Mouse (Mus musculus): ENCODE measurements at regions not wholly inside any gene's neighbourhood (a gene's known extent, or its start where the extent isn't known, plus 50 kb on each side); places are given as distances from the start of the nearest gene placed in this dataset.
A peak's percentile ranks its signal among the peaks of the same experiment; 100 is the strongest.

GRCm38 (mm10) chr6:117422846-117423573 lies 254.7 kb downstream of the Cxcl12 start:
- DNase-seq (ENCODE audit: low spot score in 2 of 2), result no peak

- DNase-seq (ENCODE audit: low spot score in 2 of 2), result no peak
Observed at GRCm38 (mm10) chr6:117426363-117426762, 258.0 kb downstream of the Cxcl12 start.

GRCm38 (mm10) chr6:117427351-117428142 lies 259.2 kb downstream of the Cxcl12 start:
- DNase-seq (ENCODE audit: low spot score in 2 of 2), result no peak

- DNase-seq (ENCODE audit: low spot score in 2 of 2), result no peak
Observed at GRCm38 (mm10) chr6:117428441-117428840, 260.1 kb downstream of the Cxcl12 start.

GRCm38 (mm10) chr6:117430876-117431781 lies 262.8 kb downstream of the Cxcl12 start:
- peak; percentile 55 to 72 for DNase-seq (ENCODE audit: low spot score in 2 of 2)

- no peak for DNase-seq (ENCODE audit: low spot score in 2 of 2)
Observed at GRCm38 (mm10) chr6:117436851-117437250, 268.5 kb downstream of the Cxcl12 start.

- DNase-seq (ENCODE audit: low spot score in 2 of 2), result no peak
Observed at GRCm38 (mm10) chr6:117437411-117438101, 269.2 kb downstream of the Cxcl12 start.

GRCm38 (mm10) chr6:117448652-117449051 lies 280.3 kb downstream of the Cxcl12 start:
- no peak for DNase-seq (ENCODE audit: low spot score in 2 of 2)

- DNase-seq (ENCODE audit: low spot score in 2 of 2), result no peak
Observed at GRCm38 (mm10) chr6:117451001-117451400, 282.7 kb downstream of the Cxcl12 start.

GRCm38 (mm10) chr6:117460193-117460592 lies 291.9 kb downstream of the Cxcl12 start:
- DNase-seq (ENCODE audit: low spot score in 2 of 2), result no peak

GRCm38 (mm10) chr6:117465165-117465564 lies 296.8 kb downstream of the Cxcl12 start:
- DNase-seq (ENCODE audit: low spot score in 2 of 2), result no peak

GRCm38 (mm10) chr6:117465606-117466174 lies 297.4 kb downstream of the Cxcl12 start:
- no peak for DNase-seq (ENCODE audit: low spot score in 2 of 2)

- DNase-seq (ENCODE audit: low spot score in 2 of 2), result no peak
Observed at GRCm38 (mm10) chr6:117479376-117479775, 311.0 kb downstream of the Cxcl12 start.

- no peak for DNase-seq (ENCODE audit: low spot score in 2 of 2)
Observed at GRCm38 (mm10) chr6:117480396-117480795, 312.1 kb downstream of the Cxcl12 start.

GRCm38 (mm10) chr6:117489161-117489560 lies 320.8 kb downstream of the Cxcl12 start:
- DNase-seq (ENCODE audit: low spot score in 2 of 2), result no peak

GRCm38 (mm10) chr6:117489761-117490396 lies 321.5 kb downstream of the Cxcl12 start:
- DNase-seq (ENCODE audit: low spot score in 2 of 2), result no peak

GRCm38 (mm10) chr6:117494971-117495370 lies 326.6 kb downstream of the Cxcl12 start:
- no peak for DNase-seq (ENCODE audit: low spot score in 2 of 2)

- DNase-seq (ENCODE audit: low spot score in 2 of 2), result no peak
Observed at GRCm38 (mm10) chr6:117497337-117497736, 329.0 kb downstream of the Cxcl12 start.

- DNase-seq (ENCODE audit: low spot score in 2 of 2), result no peak
Observed at GRCm38 (mm10) chr6:117497904-117498303, 329.6 kb downstream of the Cxcl12 start.

- no peak for DNase-seq (ENCODE audit: low spot score in 2 of 2)
Observed at GRCm38 (mm10) chr6:117502346-117502745, 334.0 kb downstream of the Cxcl12 start.

- DNase-seq (ENCODE audit: low spot score in 2 of 2), result no peak
Observed at GRCm38 (mm10) chr6:117504771-117505170, 336.2 kb upstream of the Zfp637 start.

Data from right cerebral cortex, adult 2 months (tissue).